20 mouse cellular contexts compared by ENCODE assay signal in the genomic region with DNA sequence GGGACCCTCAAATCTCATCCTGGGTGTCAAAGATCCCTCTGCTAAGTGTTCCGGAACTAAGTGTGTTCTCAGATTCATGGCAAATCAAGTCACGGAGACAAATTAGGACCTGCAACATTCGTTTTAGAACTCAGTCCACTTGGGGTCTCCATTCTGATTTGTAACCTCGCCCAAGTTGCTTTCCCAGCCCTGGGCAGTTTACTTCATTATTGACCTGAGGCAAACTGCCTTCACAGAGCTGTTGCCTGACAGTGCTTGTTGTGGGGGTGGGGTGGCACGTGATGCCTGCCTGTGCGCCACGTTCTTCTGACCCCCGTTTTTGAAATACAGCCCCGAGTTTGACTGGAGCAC. TPM values are rescaled to one million over a fixed set of nuclear protein-coding genes. Genes with fewer than 3 reads are reported as not detected.
DNase-seq lines count a peak whose midpoint lies in the region; ATAC-seq and TF ChIP-seq lines count a peak whose summit lies in the region.
"Had no signal": no experiment of that assay in that cellular context is flagged by ENCODE, and none has a peak within 500 bp of the region (broad histone marks: within the 10 kb centered on the region; RNA-seq: fewer than 3 reads in every experiment).

No protein-coding gene starts in this region.

- WGBS in kidney, embryonic 15.5 days, result 57% methylated on average over 9 of the region's 9 CpGs
- 53% methylated on average over 9 of the region's 9 CpGs for WGBS in intestine, embryonic 16.5 days
- 55% methylated on average over 9 of the region's 9 CpGs for WGBS in liver, embryonic 11.5 days
- WGBS in small intestine, adult 2 months, result 30% methylated on average over 9 of the region's 9 CpGs
- 68% methylated on average over 9 of the region's 9 CpGs for WGBS in limb, embryonic 10.5 days

- H3K36me3 ChIP-seq in kidney, embryonic 15.5 days, result no peaks in the 10 kb centered on the region
- H3K36me3 ChIP-seq in intestine, embryonic 16.5 days (ENCODE audit: control insufficient read depth, insufficient read depth, low read length), result no peaks in the 10 kb centered on the region
- no peaks in the 10 kb centered on the region for H3K36me3 ChIP-seq in liver, embryonic 11.5 days (ENCODE audit: control insufficient read depth, insufficient read depth, low read length)
- H3K36me3 ChIP-seq in small intestine, adult 2 months (ENCODE audit: control insufficient read depth, insufficient read depth, low read length), result no peaks in the 10 kb centered on the region
- no peaks in the 10 kb centered on the region for H3K36me3 ChIP-seq in limb, embryonic 10.5 days
- H3K36me3 ChIP-seq: embryonic facial prominence, embryonic 12.5 days; heart, embryonic 13.5 days; limb, embryonic 12.5 days; midbrain, embryonic 15.5 days had no signal

- peak overlapping the region; percentile 44 for H3K4me2 ChIP-seq in kidney, embryonic 15.5 days
- peak overlapping the region; percentile 41 for H3K4me2 ChIP-seq in intestine, embryonic 16.5 days (ENCODE audit: low read depth, low read length)
- peak overlapping the region; percentile 38; the same call in 1 of the 2 replicates for H3K4me2 ChIP-seq in liver, embryonic 11.5 days
- H3K4me2 ChIP-seq: embryonic facial prominence, embryonic 12.5 days; limb, embryonic 12.5 days; midbrain, embryonic 15.5 days had no signal

- no peak for TF ChIP-seq CTCF in small intestine, adult 2 months (IDR thresholded peaks at IDR 0.05; ENCODE audit: extremely low read depth, insufficient read length, insufficient replicate concordance, low read depth, low read length)

- DNase-seq in kidney, adult 18-20 months, result no peak
- DNase-seq in liver, embryonic 11.5 days (ENCODE audit: low spot score), result no peak
- no peak for DNase-seq in thymus, postnatal 25 days
- no peak for DNase-seq in cerebellum, adult 11-12 months
- DNase-seq in limb, embryonic 10.5 days (ENCODE audit: low spot score), result no peak
- DNase-seq: adrenal gland, postnatal 25 days; B cell, adult 2 months; cerebellum, adult 8-10 months; forebrain, postnatal 0 days; spleen, adult 18-20 months; thymus, adult 18-20 months had no signal

- TF ChIP-seq POLR2A in small intestine, adult 2 months (IDR thresholded peaks at IDR 0.05; ENCODE audit: low read depth, low read length), result no peak

- no peaks in the 10 kb centered on the region for H3K9me3 ChIP-seq in kidney, embryonic 15.5 days (replicated peaks)
- no peaks in the 10 kb centered on the region for H3K9me3 ChIP-seq in intestine, embryonic 16.5 days (ENCODE audit: control insufficient read depth, low read length)
- H3K9me3 ChIP-seq in liver, embryonic 11.5 days (ENCODE audit: control insufficient read depth, low read length), result no peaks in the 10 kb centered on the region
- no peaks in the 10 kb centered on the region for H3K9me3 ChIP-seq in limb, embryonic 10.5 days (replicated peaks)
- H3K9me3 ChIP-seq: embryonic facial prominence, embryonic 12.5 days; heart, embryonic 13.5 days; limb, embryonic 12.5 days; midbrain, embryonic 15.5 days had no signal

- H3K27me3 ChIP-seq in kidney, embryonic 15.5 days, result peaks cover 4% of the 10 kb centered on the region; the same call in 1 of the 2 replicates
- H3K27me3 ChIP-seq in intestine, embryonic 16.5 days (replicated peaks; ENCODE audit: control insufficient read depth, insufficient read depth, low read length), result no peaks in the 10 kb centered on the region
- H3K27me3 ChIP-seq in liver, embryonic 11.5 days (replicated peaks; ENCODE audit: control insufficient read depth, insufficient read depth, low read length), result peaks cover 14% of the 10 kb centered on the region
- H3K27me3 ChIP-seq in small intestine, adult 2 months (ENCODE audit: control insufficient read depth, insufficient read depth, low read length), result no peaks in the 10 kb centered on the region
- H3K27me3 ChIP-seq in limb, embryonic 10.5 days (ENCODE audit: low read depth, poor library complexity, severe bottlenecking), result peaks cover 64% of the 10 kb centered on the region
- H3K27me3 ChIP-seq: midbrain, embryonic 15.5 days had no signal

- H3K4me1 ChIP-seq in kidney, embryonic 15.5 days, result peaks cover 23% of the 10 kb centered on the region
- H3K4me1 ChIP-seq in intestine, embryonic 16.5 days (ENCODE audit: control insufficient read depth, insufficient read depth, low read length), result peaks cover 8% of the 10 kb centered on the region; the same call in 1 of the 2 replicates
- peaks cover 4% of the 10 kb centered on the region; the same call in 1 of the 2 replicates for H3K4me1 ChIP-seq in liver, embryonic 11.5 days (replicated peaks; ENCODE audit: control insufficient read depth, insufficient read depth, low read length)
- peaks cover 49% of the 10 kb centered on the region for H3K4me1 ChIP-seq in small intestine, adult 2 months (ENCODE audit: control insufficient read depth, insufficient read depth, insufficient read length, low read length)
- peaks cover 23% of the 10 kb centered on the region for H3K4me1 ChIP-seq in limb, embryonic 10.5 days

- H3K9ac ChIP-seq in kidney, embryonic 15.5 days, result no peak overlapping the region
- H3K9ac ChIP-seq in intestine, embryonic 16.5 days (ENCODE audit: low read depth, low read length), result no peak overlapping the region
- no peak overlapping the region for H3K9ac ChIP-seq in liver, embryonic 11.5 days (ENCODE audit: low read depth, low read length)
- H3K9ac ChIP-seq: embryonic facial prominence, embryonic 12.5 days; forebrain, postnatal 0 days; limb, embryonic 12.5 days; midbrain, embryonic 15.5 days had no signal

- H3K27ac ChIP-seq in kidney, embryonic 15.5 days, result peak overlapping the region; percentile 85
- H3K27ac ChIP-seq in intestine, embryonic 16.5 days (ENCODE audit: low read length), result peak overlapping the region; percentile 94
- peak overlapping the region; percentile 47 for H3K27ac ChIP-seq in liver, embryonic 11.5 days (ENCODE audit: low read depth, low read length)
- H3K27ac ChIP-seq in small intestine, adult 2 months (ENCODE audit: insufficient read depth, low read depth, low read length), result peak overlapping the region; percentile 99
- no peak overlapping the region for H3K27ac ChIP-seq in limb, embryonic 10.5 days
- H3K27ac ChIP-seq: embryonic facial prominence, embryonic 12.5 days; heart, embryonic 13.5 days; hindbrain, postnatal 0 days; left cerebral cortex, adult 2 months; limb, embryonic 12.5 days; midbrain, embryonic 15.5 days had no signal

- no peak for ATAC-seq in kidney, embryonic 15.5 days (replicated peaks; ENCODE audit: low FRiP score)
- no peak for ATAC-seq in intestine, embryonic 16.5 days
- no peak for ATAC-seq in liver, embryonic 11.5 days (replicated peaks; ENCODE audit: low FRiP score)
- ATAC-seq: forebrain, postnatal 0 days; hindbrain, postnatal 0 days; midbrain, embryonic 15.5 days had no signal

- no peak overlapping the region for H3K4me3 ChIP-seq in kidney, embryonic 15.5 days (replicated peaks)
- H3K4me3 ChIP-seq in intestine, embryonic 16.5 days (ENCODE audit: low read length), result peak overlapping the region; percentile 13; the same call in 1 of the 2 replicates
- H3K4me3 ChIP-seq in liver, embryonic 11.5 days (ENCODE audit: low read depth, low read length), result no peak overlapping the region
- peak overlapping the region; percentile 32 for H3K4me3 ChIP-seq in small intestine, adult 2 months (ENCODE audit: low read depth, low read length)
- no peak overlapping the region for H3K4me3 ChIP-seq in limb, embryonic 10.5 days
- H3K4me3 ChIP-seq: embryonic facial prominence, embryonic 12.5 days; left cerebral cortex, adult 2 months; limb, embryonic 12.5 days; midbrain, embryonic 15.5 days had no signal

RNA-seq across cellular contexts. Expression of a gene that starts 40.4 kb away (rescaled TPM):
- 61.3 and 61.7 TPM in 2 replicates for polyA plus RNA-seq in kidney, embryonic 15.5 days (2015; fragmentation: Nextera tagmentation; extraction: Ambion mirVana)
- polyA plus RNA-seq in intestine, embryonic 16.5 days (2015; fragmentation: Nextera tagmentation; extraction: Ambion mirVana), result 57.1 and 58.4 TPM in 2 replicates
- polyA plus RNA-seq in liver, embryonic 11.5 days (2014; fragmentation: Nextera tagmentation; extraction: Ambion mirVana), result 48.9 and 50.3 TPM in 2 replicates
- polyA plus RNA-seq in small intestine, adult 2 months (2012; rRNA removed), result 19.4 and 45.3 TPM in 2 replicates
- polyA plus RNA-seq in limb, embryonic 10.5 days (2016; fragmentation: Nextera tagmentation; extraction: Ambion mirVana), result 96.4 and 166 TPM in 2 replicates

Comparison
In these comparisons a context has a peak if more than half of its experiments do, and no peak if none do; other contexts are left out.
1. H3K4me3 ChIP-seq: peak in intestine, embryonic 16.5 days (single experiment) and small intestine, adult 2 months (single experiment); none in kidney, embryonic 15.5 days (single experiment), liver, embryonic 11.5 days (single experiment) and limb, embryonic 10.5 days (single experiment).
2. Peak in every context shown above with its lines, with median percentiles within 50 percentile points of each other: H3K4me2 ChIP-seq.